Mouse (Mus musculus) liver, adult 2 months (tissue): ENCODE data around the gene Wfikkn1. TPM values are rescaled to one million over a fixed set of nuclear protein-coding genes. Genes with fewer than 3 reads are reported as not detected.

Source experiments
- DNase-seq: peaks from one replicate; pipeline ENCODE4 v3.0.0-alpha.2; 2011; ENCODE audit warnings: low read depth, low spot score; ENCODE audit errors: extremely low read depth
- H3K27ac ChIP-seq: fragments of 200-500 bp; replicated peaks from 2 replicates; pipeline ENCODE4 v1.5.1; 2012; ENCODE audit warnings: low read depth, mild to moderate bottlenecking, control low read depth, inconsistent platforms, low read length; ENCODE audit not compliant: insufficient read depth
- H3K27me3 ChIP-seq: fragments of 200-500 bp; 2 replicates; pipeline ENCODE4 v1.6.1; 2012; ENCODE audit warnings: mild to moderate bottlenecking, moderate library complexity, low read length, inconsistent platforms; ENCODE audit not compliant: control insufficient read depth, insufficient read depth
- H3K36me3 ChIP-seq: fragments of 200-500 bp; 2 replicates; pipeline ENCODE4 v1.6.1; 2012; ENCODE audit warnings: low read length, inconsistent platforms; ENCODE audit not compliant: control insufficient read depth, insufficient read depth
- H3K4me1 ChIP-seq: fragments of 200-500 bp; 2 replicates; pipeline ENCODE4 v1.6.1; 2011; ENCODE audit warnings: low read length; ENCODE audit not compliant: control insufficient read depth, insufficient read depth
- H3K4me3 ChIP-seq: fragments of 200-500 bp; 2 replicates; pipeline ENCODE4 v1.5.1; 2011; ENCODE audit warnings: low read depth, mild to moderate bottlenecking, control low read depth, low read length, moderate library complexity; ENCODE audit not compliant: insufficient read depth
- H3K79me2 ChIP-seq: fragments of 200-500 bp; 2 replicates; pipeline ENCODE4 v1.6.1; 2012; ENCODE audit warnings: inconsistent platforms, mild to moderate bottlenecking, low read length, moderate library complexity; ENCODE audit not compliant: control insufficient read depth, insufficient read depth
- H3K9ac ChIP-seq: fragments of 200-500 bp; 2 replicates; pipeline ENCODE4 v1.6.1; 2012; ENCODE audit warnings: low read depth, mild to moderate bottlenecking, control low read depth, inconsistent platforms, low read length
- CTCF ChIP-seq: fragments of 200-500 bp; IDR thresholded peaks from 2 replicates; pipeline ENCODE4 v1.5.1; 2011; ENCODE audit warnings: low read depth, low read length, control low read depth
- POLR2A ChIP-seq: fragments of 200-500 bp; IDR thresholded peaks from 2 replicates; pipeline ENCODE4 v1.6.1; 2011; ENCODE audit warnings: low read length, control low read depth; ENCODE audit not compliant: insufficient read depth; ENCODE audit errors: extremely low read depth
- WGBS: fragments of 180-500 bp; shearing (Covaris S2); methylation state at CpG from one replicate; pipeline ENCODE4 v1.1.7; 2018; 5-methylcytosine and 5-hydroxymethylcytosine counted together
- polyA plus RNA-seq: library from polyadenylated mRNA; depleted of rRNA; stranded (reverse); fragments of >200 nt; gene quantifications from 2 replicates; pipeline ENCODE4 v1.2.3, GENCODE M21; 2012; rRNA removed
- total RNA-seq: library from RNA; depleted of rRNA; stranded (reverse); fragments of >200 nt; gene quantifications from 2 replicates; pipeline ENCODE4 v1.2.3, GENCODE M21; 2014; rRNA removed

The Wfikkn1 gene
- total and polyA plus RNA-seq, 2 experiments, result 0.09 to 0.92 TPM

GRCm38 (mm10) chr17:25830200-25830753 is 50.4 kb downstream of the Wfikkn1 start:
- peaks cover 23% of the 10 kb centered on the region for H3K79me2 ChIP-seq
- 0 out of 2 replicates have a peak, but pooled peaks cover 4% of the 10 kb centered on the region for H3K36me3 ChIP-seq
- no peak for TF ChIP-seq CTCF
- no peak for TF ChIP-seq POLR2A
- H3K27me3 ChIP-seq, result no peaks in the 10 kb centered on the region
- 75% methylated on average over 4 of the region's 4 CpGs for WGBS
- H3K9ac ChIP-seq, result no peak overlapping the region
- H3K4me1 ChIP-seq, result peaks cover 31% of the 10 kb centered on the region
- DNase-seq, result no peak
- no peak overlapping the region for H3K27ac ChIP-seq
- H3K4me3 ChIP-seq, result no peak overlapping the region

- H3K27ac ChIP-seq, result peak overlapping the region; percentile 69
- 26% methylated on average over 8 of the region's 8 CpGs for WGBS
- H3K27me3 ChIP-seq, result no peaks in the 10 kb centered on the region
- peaks cover 17% of the 10 kb centered on the region for H3K79me2 ChIP-seq
- peak overlapping the region; percentile 64 for H3K4me3 ChIP-seq
- no peak for DNase-seq
- TF ChIP-seq POLR2A (no peak), CTCF (no peak)
- peaks cover 27% of the 10 kb centered on the region for H3K4me1 ChIP-seq
- H3K36me3 ChIP-seq, result 0 out of 2 replicates have a peak, but pooled peaks cover 4% of the 10 kb centered on the region
- peak overlapping the region; percentile 78 for H3K9ac ChIP-seq
These were observed 51.1 kb downstream of the Wfikkn1 start for GRCm38 (mm10) chr17:25829558-25830017.

DNA sequence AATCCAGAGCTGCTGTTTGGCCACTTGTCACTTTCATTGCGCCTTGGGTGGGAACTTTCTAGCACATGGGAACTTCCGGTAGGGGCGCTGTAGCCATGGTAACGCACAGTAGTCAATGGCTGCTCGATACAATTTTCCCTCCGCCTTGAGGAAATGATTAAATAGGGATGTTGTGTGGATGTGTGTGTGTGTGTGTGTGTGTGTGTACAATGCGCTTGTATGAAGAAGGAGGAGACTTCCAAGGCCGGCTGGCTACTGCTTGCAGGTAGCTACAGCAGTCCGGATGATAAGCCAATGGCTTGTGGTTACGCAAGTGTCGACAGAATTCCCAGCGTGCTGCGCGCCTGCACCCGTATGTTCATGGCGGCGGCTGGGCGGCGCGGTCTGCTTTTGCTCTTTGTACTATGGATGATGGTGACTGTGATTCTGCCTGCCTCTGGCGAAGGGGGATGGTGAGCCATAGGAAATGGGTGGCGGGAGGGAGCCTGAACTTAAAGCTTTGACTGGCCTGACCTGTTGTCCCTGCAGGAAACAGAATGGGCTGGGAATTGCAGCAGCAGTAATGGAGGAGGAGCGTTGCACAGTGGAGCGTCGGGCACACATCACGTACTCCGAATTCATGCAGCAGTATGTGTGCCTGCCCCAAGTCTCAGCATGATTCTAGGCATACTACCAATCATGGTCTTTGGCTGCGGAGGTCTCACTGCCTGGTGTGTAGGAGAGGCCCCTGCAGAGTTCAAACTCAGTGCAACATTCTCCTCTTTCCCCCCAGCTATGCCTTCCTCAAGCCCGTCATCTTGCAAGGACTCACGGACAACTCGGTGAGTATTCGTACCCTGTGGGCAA is 51.7 kb downstream of the Wfikkn1 start, which contains the start of gene Jmjd8:
Gene Jmjd8 (plus strand): TSS at position 156 of the 846 bp plus-strand sequence.
- Histone ChIP-seq H3K4me1 (peaks cover 31% of the 10 kb centered on the region), H3K27me3 (no peaks in the 10 kb centered on the region), H3K27ac (peak within 1 kb of the TSS; percentile 69), H3K4me3 (peak within 1 kb of the TSS; percentile 64), H3K36me3 (0 out of 2 replicates have a peak, but pooled peaks cover 4% of the 10 kb centered on the region), H3K9ac (peak within 1 kb of the TSS; percentile 78), H3K79me2 (peaks cover 22% of the 10 kb centered on the region)
- DNase-seq, result peak; percentile 81
- WGBS, result under 1% methylated on average over 32 of the region's 32 CpGs
- TF ChIP-seq POLR2A (peak; percentile 50; the same call in 1 of the 2 replicates), CTCF (peak; percentile 44; the same call in 1 of the 2 replicates)

- TF ChIP-seq POLR2A (no peak), CTCF (no peak)
- WGBS, result 90% methylated on average over 8 of the region's 8 CpGs
- DNase-seq, result no peak
- H3K9ac ChIP-seq, result no peak overlapping the region
- H3K27me3 ChIP-seq, result no peaks in the 10 kb centered on the region
- H3K27ac ChIP-seq, result no peak overlapping the region
- H3K79me2 ChIP-seq, result peaks cover 25% of the 10 kb centered on the region
- no peak overlapping the region for H3K4me3 ChIP-seq
- 0 out of 2 replicates have a peak, but pooled peaks cover 4% of the 10 kb centered on the region for H3K36me3 ChIP-seq
- H3K4me1 ChIP-seq, result peaks cover 31% of the 10 kb centered on the region
These were observed 52.4 kb downstream of the Wfikkn1 start for GRCm38 (mm10) chr17:25828223-25828594.

Other genes with a start within 250 kb of the Wfikkn1 start
Only the 30 nearest of the 31 such genes appear.
- gene Gng13, start 163.7 kb downstream of the Wfikkn1 start, total RNA-seq, result not detected in 2 replicates
- not detected in 2 replicates for gene Gng13, start 163.7 kb downstream of the Wfikkn1 start, polyA plus RNA-seq
- 0.18 and 0.47 TPM in 2 replicates for gene Chtf18, start 153.4 kb downstream of the Wfikkn1 start, total RNA-seq
- gene Chtf18, start 153.4 kb downstream of the Wfikkn1 start, polyA plus RNA-seq, result 0.31 and 0.35 TPM in 2 replicates
- 1.0 and 2.1 TPM in 2 replicates for gene Rpusd1, start 153.2 kb downstream of the Wfikkn1 start, total RNA-seq
- gene Rpusd1, start 153.2 kb downstream of the Wfikkn1 start, polyA plus RNA-seq, result 7.3 and 9.0 TPM in 2 replicates
- gene Mslnl, start 144.8 kb downstream of the Wfikkn1 start, total RNA-seq, result not detected in 2 replicates
- not detected in 2 replicates for gene Mslnl, start 144.8 kb downstream of the Wfikkn1 start, polyA plus RNA-seq
- 0.34 and 0.74 TPM in 2 replicates for gene Msln, start 126.5 kb downstream of the Wfikkn1 start, total RNA-seq
- gene Msln, start 126.5 kb downstream of the Wfikkn1 start, polyA plus RNA-seq, result 1.1 and 2.0 TPM in 2 replicates
- 14.9 and 20.6 TPM in 2 replicates for gene Narfl, start 107.1 kb downstream of the Wfikkn1 start, total RNA-seq
- 19.4 and 22.5 TPM in 2 replicates for gene Narfl, start 107.1 kb downstream of the Wfikkn1 start, polyA plus RNA-seq
- 6.0 and 6.7 TPM in 2 replicates for gene Haghl, start 95.2 kb downstream of the Wfikkn1 start, total RNA-seq
- gene Haghl, start 95.2 kb downstream of the Wfikkn1 start, polyA plus RNA-seq, result 11.2 and 14.1 TPM in 2 replicates
- not detected in 2 replicates for gene Ccdc78, start 94.3 kb downstream of the Wfikkn1 start, total RNA-seq
- 0.06 TPM in 1 of 2 replicates, not detected in the other for gene Ccdc78, start 94.3 kb downstream of the Wfikkn1 start, polyA plus RNA-seq
- gene Fam173a, start 88.0 kb downstream of the Wfikkn1 start, total RNA-seq, result 55.0 and 69.3 TPM in 2 replicates
- gene Fam173a, start 88.0 kb downstream of the Wfikkn1 start, polyA plus RNA-seq, result 89.3 and 106 TPM in 2 replicates
- gene AC134908.4, start 85.2 kb downstream of the Wfikkn1 start, total RNA-seq, result 0.28 and 0.54 TPM in 2 replicates
- gene AC134908.4, start 85.2 kb downstream of the Wfikkn1 start, polyA plus RNA-seq, result 0.35 and 0.37 TPM in 2 replicates
- 11.7 and 22.2 TPM in 2 replicates for gene Metrn, start 83.7 kb downstream of the Wfikkn1 start, total RNA-seq
- gene Metrn, start 83.7 kb downstream of the Wfikkn1 start, polyA plus RNA-seq, result 21.6 and 37.1 TPM in 2 replicates
- gene Fbxl16, start 71.8 kb downstream of the Wfikkn1 start, total RNA-seq, result 0.07 TPM in 1 of 2 replicates, not detected in the other
- 0.12 and 0.33 TPM in 2 replicates for gene Fbxl16, start 71.8 kb downstream of the Wfikkn1 start, polyA plus RNA-seq
- gene Wdr24, start 57.2 kb downstream of the Wfikkn1 start, total RNA-seq, result 13.3 and 15.6 TPM in 2 replicates
- 23.9 and 24.8 TPM in 2 replicates for gene Wdr24, start 57.2 kb downstream of the Wfikkn1 start, polyA plus RNA-seq
- gene Jmjd8, start 52.0 kb downstream of the Wfikkn1 start, total RNA-seq, result 25.6 and 30.5 TPM in 2 replicates
- gene Jmjd8, start 52.0 kb downstream of the Wfikkn1 start, polyA plus RNA-seq, result 75.0 and 78.4 TPM in 2 replicates
- gene Stub1, start 47.5 kb downstream of the Wfikkn1 start, total RNA-seq, result 50.4 and 55.3 TPM in 2 replicates
- gene Stub1, start 47.5 kb downstream of the Wfikkn1 start, polyA plus RNA-seq, result 81.3 and 94.4 TPM in 2 replicates
- 0.40 and 0.74 TPM in 2 replicates for gene Rhbdl1, start 43.6 kb downstream of the Wfikkn1 start, total RNA-seq
- 3.8 and 5.5 TPM in 2 replicates for gene Rhbdl1, start 43.6 kb downstream of the Wfikkn1 start, polyA plus RNA-seq
- gene Gm20683, start 39.1 kb downstream of the Wfikkn1 start, total RNA-seq, result 2.7 and 4.8 TPM in 2 replicates
- 19.1 and 26.9 TPM in 2 replicates for gene Gm20683, start 39.1 kb downstream of the Wfikkn1 start, polyA plus RNA-seq
- gene Rhot2, start 36.0 kb downstream of the Wfikkn1 start, total RNA-seq, result 18.0 and 20.9 TPM in 2 replicates
- gene Rhot2, start 36.0 kb downstream of the Wfikkn1 start, polyA plus RNA-seq, result 63.0 and 71.1 TPM in 2 replicates
- gene Wdr90, start 19.4 kb downstream of the Wfikkn1 start, total RNA-seq, result 2.7 and 3.3 TPM in 2 replicates
- gene Wdr90, start 19.4 kb downstream of the Wfikkn1 start, polyA plus RNA-seq, result 9.0 and 14.1 TPM in 2 replicates
- gene Mcrip2, start 12.1 kb downstream of the Wfikkn1 start, total RNA-seq, result 26.1 and 36.0 TPM in 2 replicates
- 139 and 141 TPM in 2 replicates for gene Mcrip2, start 12.1 kb downstream of the Wfikkn1 start, polyA plus RNA-seq
- gene Mettl26, start 5.8 kb downstream of the Wfikkn1 start, total RNA-seq, result 129 and 131 TPM in 2 replicates
- 415 and 439 TPM in 2 replicates for gene Mettl26, start 5.8 kb downstream of the Wfikkn1 start, polyA plus RNA-seq
- 6.1 and 7.2 TPM in 2 replicates for gene Rab40c, start 38.9 kb upstream of the Wfikkn1 start, total RNA-seq
- 22.8 and 24.1 TPM in 2 replicates for gene Rab40c, start 38.9 kb upstream of the Wfikkn1 start, polyA plus RNA-seq
- 11.5 and 16.0 TPM in 2 replicates for gene Pigq, start 64.1 kb upstream of the Wfikkn1 start, total RNA-seq
- 51.6 and 52.5 TPM in 2 replicates for gene Pigq, start 64.1 kb upstream of the Wfikkn1 start, polyA plus RNA-seq
- gene Nhlrc4, start 64.1 kb upstream of the Wfikkn1 start, total RNA-seq, result 1.2 TPM in 1 of 2 replicates, not detected in the other
- 0.04 TPM in 1 of 2 replicates, not detected in the other for gene Nhlrc4, start 64.1 kb upstream of the Wfikkn1 start, polyA plus RNA-seq
- not detected in 2 replicates for gene A930017K11Rik, start 71.7 kb upstream of the Wfikkn1 start, total RNA-seq
- gene A930017K11Rik, start 71.7 kb upstream of the Wfikkn1 start, polyA plus RNA-seq, result not detected in 2 replicates
- 1.8 and 3.0 TPM in 2 replicates for gene Capn15, start 104.9 kb upstream of the Wfikkn1 start, total RNA-seq
- 16.8 and 23.3 TPM in 2 replicates for gene Capn15, start 104.9 kb upstream of the Wfikkn1 start, polyA plus RNA-seq
- 4.6 and 7.7 TPM in 2 replicates for gene Rab11fip3, start 188.7 kb upstream of the Wfikkn1 start, total RNA-seq
- 11.1 and 13.2 TPM in 2 replicates for gene Rab11fip3, start 188.7 kb upstream of the Wfikkn1 start, polyA plus RNA-seq
- gene Decr2, start 209.5 kb upstream of the Wfikkn1 start, total RNA-seq, result 179 and 237 TPM in 2 replicates
- gene Decr2, start 209.5 kb upstream of the Wfikkn1 start, polyA plus RNA-seq, result 147 and 154 TPM in 2 replicates
- 6.2 and 7.0 TPM in 2 replicates for gene Nme4, start 214.7 kb upstream of the Wfikkn1 start, total RNA-seq
- gene Nme4, start 214.7 kb upstream of the Wfikkn1 start, polyA plus RNA-seq, result 8.7 TPM in 2 replicates
- gene Tmem8, start 232.4 kb upstream of the Wfikkn1 start, total RNA-seq, result 8.8 and 10.0 TPM in 2 replicates
- gene Tmem8, start 232.4 kb upstream of the Wfikkn1 start, polyA plus RNA-seq, result 46.2 and 52.5 TPM in 2 replicates